Mouse (Mus musculus) midbrain, embryonic 14.5 days (tissue): ENCODE results near the gene Vmn1r80. TPM values are rescaled to one million over a fixed set of nuclear protein-coding genes. Genes with fewer than 3 reads are reported as not detected.
"Not testable (repeated sequence)": the region's sequence is repeated elsewhere in the genome, so short reads cannot be mapped to it uniquely, and the experiment has no call there.

Source experiments
- ATAC-seq: fragments of 200-750 bp; cut with Nextera tagmentation; 2 replicates; pipeline ENCODE4 v1.8.0; 2017; ENCODE audit warnings: moderate number of reproducible peaks, moderate library complexity; ENCODE audit not compliant: low FRiP score, low TSS enrichment
- DNase-seq: peaks from one replicate; pipeline ENCODE4 v3.0.0-alpha.2; 2015
- H3K27ac ChIP-seq: fragments of 300-500 bp; sonication (generic); replicated peaks from 2 replicates; pipeline ENCODE4 v1.5.1; 2014; ENCODE audit warnings: mild to moderate bottlenecking, low read depth, low read length, moderate library complexity
- H3K27me3 ChIP-seq: fragments of 300-500 bp; sonication (generic); 2 replicates; pipeline ENCODE4 v1.6.1; 2014; ENCODE audit warnings: low read length, control low read depth, mixed read lengths; ENCODE audit not compliant: control insufficient read depth, insufficient read depth
- H3K36me3 ChIP-seq: fragments of 300-500 bp; sonication (generic); 2 replicates; pipeline ENCODE4 v1.6.1; 2014; ENCODE audit warnings: low read length, control low read depth; ENCODE audit not compliant: control insufficient read depth, insufficient read depth
- H3K4me1 ChIP-seq: fragments of 300-500 bp; sonication (generic); 2 replicates; pipeline ENCODE4 v1.6.1; 2014; ENCODE audit warnings: mild to moderate bottlenecking, antibody characterized with exemption, low read length, control low read depth; ENCODE audit not compliant: control insufficient read depth, insufficient read depth
- H3K4me2 ChIP-seq: fragments of 300-500 bp; sonication (generic); 2 replicates; pipeline ENCODE4 v1.6.1; 2014; ENCODE audit warnings: mild to moderate bottlenecking, low read length, moderate library complexity
- H3K4me3 ChIP-seq: fragments of 300-500 bp; sonication (generic); replicated peaks from 2 replicates; pipeline ENCODE4 v1.5.1; 2014; ENCODE audit warnings: low read depth, low read length
- H3K9ac ChIP-seq: fragments of 300-500 bp; sonication (generic); replicated peaks from 2 replicates; pipeline ENCODE4 v1.6.1; 2014; ENCODE audit warnings: mild to moderate bottlenecking, low read length, moderate library complexity
- H3K9me3 ChIP-seq: fragments of 300-500 bp; sonication (generic); 2 replicates; pipeline ENCODE4 v1.6.1; 2016; ENCODE audit warnings: low read length, control low read depth, mixed read lengths; ENCODE audit not compliant: control insufficient read depth
- WGBS: fragments of 180-500 bp; shearing (Covaris S2); extraction: QIAGEN DNeasy Blood & Tissue Kit; methylation state at CpG from one replicate; pipeline ENCODE4 v1.1.7; 2014; 5-methylcytosine and 5-hydroxymethylcytosine counted together
- polyA plus RNA-seq: library from polyadenylated mRNA; unstranded; fragments of >200 nt; fragmentation: Nextera tagmentation; extraction: Ambion mirVana; gene quantifications from 2 replicates; pipeline ENCODE4 v1.2.1, GENCODE M21; 2014

Vmn1r80 gene
- not detected in 2 replicates for polyA plus RNA-seq

- Histone ChIP-seq H3K4me2 (no peak within 1 kb of the TSS), H3K27ac (no peak within 1 kb of the TSS), H3K27me3 (no peaks in the 10 kb centered on the region), H3K4me1 (no peaks in the 10 kb centered on the region), H3K36me3 (no peaks in the 10 kb centered on the region), H3K9me3 (peaks cover 6% of the 10 kb centered on the region; the same call in 1 of the 2 replicates), H3K4me3 (no peak within 1 kb of the TSS), H3K9ac (no peak within 1 kb of the TSS)
- DNase-seq (no peak), ATAC-seq (no peak)
- 88% methylated on average over 1 of the region's 1 CpGs for WGBS
Observed at GRCm38 (mm10) chr7:12188986-12189385, at the start of gene Vmn1r80. Vmn1r80 (plus strand) TSS chr7:12189286.

GRCm38 (mm10) chr7:12149957-12150356 lies 39.1 kb upstream of the Vmn1r80 start, which contains the start of gene Vmn1r78:
Vmn1r78 (plus strand) TSS chr7:12150257.
- Histone ChIP-seq H3K4me2 (no peak within 1 kb of the TSS), H3K9me3 (peaks cover 5% of the 10 kb centered on the region; the same call in 1 of the 2 replicates), H3K9ac (no peak within 1 kb of the TSS), H3K27ac (no peak within 1 kb of the TSS), H3K36me3 (no peaks in the 10 kb centered on the region), H3K4me3 (no peak within 1 kb of the TSS), H3K27me3 (no peaks in the 10 kb centered on the region), H3K4me1 (no peaks in the 10 kb centered on the region)
- WGBS: 58% methylated on average over 2 of the region's 2 CpGs
- ATAC-seq: no peak
- no peak for DNase-seq

GRCm38 (mm10) chr7:12156463-12156862 lies 32.6 kb upstream of the Vmn1r80 start:
- not testable (repeated sequence) for ATAC-seq, H3K9ac ChIP-seq, H3K27ac ChIP-seq, H3K9me3 ChIP-seq, DNase-seq, H3K4me3 ChIP-seq, H3K4me1 ChIP-seq, H3K36me3 ChIP-seq, H3K4me2 ChIP-seq, H3K27me3 ChIP-seq
- 50% methylated on average over 1 of the region's 1 CpGs for WGBS

- H3K4me2 ChIP-seq, H3K27me3 ChIP-seq, H3K36me3 ChIP-seq, DNase-seq, H3K9ac ChIP-seq, H3K4me1 ChIP-seq, H3K9me3 ChIP-seq, H3K4me3 ChIP-seq, H3K27ac ChIP-seq, ATAC-seq: not testable (repeated sequence)
Observed at GRCm38 (mm10) chr7:12170979-12171378, 18.1 kb upstream of the Vmn1r80 start, which contains the start of gene Vmn1r79. Vmn1r79 (plus strand) TSS chr7:12171279.

GRCm38 (mm10) chr7:12172926-12173325 lies 16.2 kb upstream of the Vmn1r80 start:
- H3K9me3 ChIP-seq: not testable (repeated sequence)

GRCm38 (mm10) chr7:12204141-12204540 lies 15.1 kb downstream of the Vmn1r80 start:
- no peak for DNase-seq
- Histone ChIP-seq H3K27me3 (no peaks in the 10 kb centered on the region), H3K9ac (no peak overlapping the region), H3K9me3 (peaks cover 12% of the 10 kb centered on the region), H3K36me3 (no peaks in the 10 kb centered on the region), H3K4me3 (no peak overlapping the region), H3K27ac (no peak overlapping the region), H3K4me1 (no peaks in the 10 kb centered on the region), H3K4me2 (no peak overlapping the region)
- no peak for ATAC-seq
- 58% methylated on average over 2 of the region's 2 CpGs for WGBS

More at GRCm38 (mm10) chr7:12172926-12173325, 16.2 kb upstream of the Vmn1r80 start:
- DNase-seq, H3K36me3 ChIP-seq, H3K4me1 ChIP-seq, H3K4me3 ChIP-seq, H3K27me3 ChIP-seq, H3K9ac ChIP-seq, ATAC-seq, H3K27ac ChIP-seq, H3K4me2 ChIP-seq: not testable (repeated sequence)
- WGBS: 60% methylated on average over 2 of the region's 2 CpGs

Other genes with a start within 250 kb of the Vmn1r80 start
- not detected in 2 replicates for gene Vmn1r77, start 152.5 kb upstream of the Vmn1r80 start, polyA plus RNA-seq
- not detected in 2 replicates for gene Vmn1r78, start 39.0 kb upstream of the Vmn1r80 start, polyA plus RNA-seq
- gene Vmn1r79, start 18.0 kb upstream of the Vmn1r80 start, polyA plus RNA-seq: not detected in 2 replicates
- not detected in 2 replicates for gene Vmn1r81, start 79.0 kb downstream of the Vmn1r80 start, polyA plus RNA-seq
- not detected in 2 replicates for gene Vmn1r82, start 111.1 kb downstream of the Vmn1r80 start, polyA plus RNA-seq
- not detected in 2 replicates for gene Vmn1r83, start 140.2 kb downstream of the Vmn1r80 start, polyA plus RNA-seq
- not detected in 2 replicates for gene Vmn1r84, start 180.0 kb downstream of the Vmn1r80 start, polyA plus RNA-seq
- 10.1 and 13.6 TPM in 2 replicates for gene Zfp551, start 233.5 kb downstream of the Vmn1r80 start, polyA plus RNA-seq